Mouse (Mus musculus) MEL (cell line): ENCODE results near the gene Pbx2. TPM values are rescaled to one million over a fixed set of nuclear protein-coding genes. Genes with fewer than 3 reads are reported as not detected.

ENCODE experiments used
- DNase-seq: peaks from one replicate; pipeline ENCODE4 v3.0.0; 2011; ENCODE audit warnings: low read depth, low spot score
- H3K27ac ChIP-seq: 2 replicates; pipeline ENCODE4 v1.5.1; 2012; ENCODE audit warnings: low read depth, mild to moderate bottlenecking, control low read depth, low read length, moderate library complexity; ENCODE audit not compliant: control insufficient read depth
- H3K27me3 ChIP-seq, 2 experiments: fragments of 150-350 bp in 1 of 2; sonication (generic) in 1 of 2; 2 replicates each; pipeline ENCODE4 v1.6.1; 2012; ENCODE audit warnings: low read length in 2 of 2, mild to moderate bottlenecking in 2 of 2, improper control_type of control experiment in 1 of 2, moderate library complexity in 1 of 2; ENCODE audit not compliant: insufficient read depth in 2 of 2, control insufficient read depth in 1 of 2
- H3K36me3 ChIP-seq, 2 experiments: 2 replicates each; pipeline ENCODE4 v1.6.1; 2012 to 2014; ENCODE audit warnings: low read length in 2 of 2, improper control_type of control experiment in 1 of 2, inconsistent platforms in 1 of 2, mild to moderate bottlenecking in 1 of 2; ENCODE audit not compliant: insufficient read depth in 2 of 2, control insufficient read depth in 1 of 2
- H3K4me1 ChIP-seq, 2 experiments: fragments of 150-350 bp in 1 of 2; sonication (generic) in 1 of 2; 2 replicates each; pipeline ENCODE4 v1.6.1; 2012; ENCODE audit warnings: low read length in 2 of 2, improper control_type of control experiment in 1 of 2, mild to moderate bottlenecking in 1 of 2; ENCODE audit not compliant: insufficient read depth in 2 of 2, control insufficient read depth in 1 of 2
- H3K4me3 ChIP-seq, 2 experiments: fragments of 150-350 bp in 1 of 2; sonication (generic) in 1 of 2; 2 replicates each; pipeline ENCODE4 v1.5.1; 2012; ENCODE audit warnings: low read depth in 2 of 2, low read length in 2 of 2, mild to moderate bottlenecking in 2 of 2, moderate library complexity in 2 of 2, control low read depth in 1 of 2, improper control_type of control experiment in 1 of 2; ENCODE audit not compliant: control insufficient read depth in 1 of 2, insufficient read depth in 1 of 2
- H3K79me2 ChIP-seq: 2 replicates; pipeline ENCODE4 v1.6.1; 2012; ENCODE audit warnings: mild to moderate bottlenecking, low read length, moderate library complexity; ENCODE audit not compliant: control insufficient read depth, poor library complexity, insufficient read depth
- H3K9ac ChIP-seq: 2 replicates; pipeline ENCODE4 v1.6.1; 2012; ENCODE audit warnings: low read depth, mild to moderate bottlenecking, control low read depth, low read length, moderate library complexity; ENCODE audit not compliant: control insufficient read depth, poor library complexity, severe bottlenecking
- H3K9me3 ChIP-seq: fragments of 150-350 bp; sonication (generic); replicated peaks from 2 replicates; pipeline ENCODE4 v1.6.1; 2012; ENCODE audit warnings: mild to moderate bottlenecking, low read length, improper control_type of control experiment, moderate library complexity; ENCODE audit not compliant: insufficient read depth
- CHD2 ChIP-seq: IDR thresholded peaks from 2 replicates; pipeline ENCODE4 v1.6.1; 2011; ENCODE audit warnings: low read length, improper control_type of control experiment
- E2F4 ChIP-seq: IDR thresholded peaks from 2 replicates; pipeline ENCODE4 v1.6.1; 2011; ENCODE audit warnings: low read depth, low read length, improper control_type of control experiment, borderline replicate concordance
- ELF1 ChIP-seq: IDR thresholded peaks from 2 replicates; pipeline ENCODE4 v1.6.1; 2014; ENCODE audit warnings: low read depth, mild to moderate bottlenecking, inconsistent platforms, low read length, improper control_type of control experiment, moderate library complexity
- EP300 ChIP-seq, 2 experiments: IDR thresholded peaks; 2 replicates each; pipeline ENCODE4 v1.6.1; 2011; ENCODE audit warnings: improper control_type of control experiment in 2 of 2, low read length in 2 of 2, low read depth in 1 of 2, mild to moderate bottlenecking in 1 of 2
- GABPA ChIP-seq: IDR thresholded peaks from 2 replicates; pipeline ENCODE4 v1.6.1; 2012; ENCODE audit warnings: low read depth, mild to moderate bottlenecking, inconsistent platforms, low read length, improper control_type of control experiment, moderate library complexity
- MAX ChIP-seq: IDR thresholded peaks from 2 replicates; pipeline ENCODE4 v1.6.1; 2011; ENCODE audit warnings: low read length, improper control_type of control experiment
- MAZ ChIP-seq: IDR thresholded peaks from 2 replicates; pipeline ENCODE4 v1.6.1; 2012; ENCODE audit warnings: low read depth, mild to moderate bottlenecking, inconsistent platforms, low read length, improper control_type of control experiment
- MEF2A ChIP-seq: IDR thresholded peaks from 2 replicates; pipeline ENCODE4 v1.6.1; 2014; ENCODE audit warnings: low read depth, mild to moderate bottlenecking, inconsistent platforms, low read length, improper control_type of control experiment; ENCODE audit not compliant: poor library complexity, insufficient replicate concordance, severe bottlenecking; ENCODE audit errors: extremely low read depth
- MXI1 ChIP-seq: IDR thresholded peaks from 2 replicates; pipeline ENCODE4 v1.6.1; 2011; ENCODE audit warnings: mild to moderate bottlenecking, low read depth, low read length, improper control_type of control experiment
- MYB ChIP-seq: IDR thresholded peaks from 2 replicates; pipeline ENCODE4 v1.6.1; 2011; ENCODE audit warnings: mild to moderate bottlenecking, low read depth, low read length, improper control_type of control experiment
- MYC ChIP-seq: IDR thresholded peaks from 2 replicates; pipeline ENCODE4 v1.6.1; 2011; ENCODE audit warnings: low read depth, mild to moderate bottlenecking, low read length, improper control_type of control experiment, moderate library complexity
- NRF1 ChIP-seq: IDR thresholded peaks from 2 replicates; pipeline ENCODE4 v1.6.1; 2014; ENCODE audit warnings: low read depth, mild to moderate bottlenecking, inconsistent platforms, low read length, improper control_type of control experiment, moderate library complexity; ENCODE audit not compliant: poor library complexity, insufficient read depth, severe bottlenecking
- POLR2A ChIP-seq, 2 experiments: IDR thresholded peaks; 2 replicates each; pipeline ENCODE4 v1.6.1; 2011 to 2012; ENCODE audit warnings: low read length in 2 of 2, mild to moderate bottlenecking in 2 of 2, control low read depth in 1 of 2, improper control_type of control experiment in 1 of 2, low read depth in 1 of 2, moderate library complexity in 1 of 2; ENCODE audit not compliant: control insufficient read depth in 1 of 2, insufficient read depth in 1 of 2, poor library complexity in 1 of 2
- SIN3A ChIP-seq: IDR thresholded peaks from 2 replicates; pipeline ENCODE4 v1.6.1; 2012; ENCODE audit warnings: low read length, improper control_type of control experiment, inconsistent platforms
- TAL1 ChIP-seq: IDR thresholded peaks from 2 replicates; pipeline ENCODE4 v1.6.1; 2012; ENCODE audit warnings: mild to moderate bottlenecking, inconsistent platforms, low read length, moderate library complexity, mixed read lengths
- TCF12 ChIP-seq: IDR thresholded peaks from 2 replicates; pipeline ENCODE4 v1.6.1; 2014; ENCODE audit warnings: low read depth, mild to moderate bottlenecking, inconsistent platforms, low read length, improper control_type of control experiment, moderate library complexity
- USF1 ChIP-seq: IDR thresholded peaks from 2 replicates; pipeline ENCODE4 v1.6.1; 2014; ENCODE audit warnings: low read depth, mild to moderate bottlenecking, inconsistent platforms, low read length, improper control_type of control experiment, moderate library complexity
- ZC3H11A ChIP-seq: IDR thresholded peaks from 2 replicates; pipeline ENCODE4 v1.6.1; 2012; ENCODE audit warnings: low read depth, mild to moderate bottlenecking, inconsistent platforms, low read length, improper control_type of control experiment
- ZKSCAN1 ChIP-seq: IDR thresholded peaks from 2 replicates; pipeline ENCODE4 v1.6.1; 2012; ENCODE audit warnings: low read depth, mild to moderate bottlenecking, inconsistent platforms, low read length, improper control_type of control experiment, moderate library complexity
- ZMIZ1 ChIP-seq: IDR thresholded peaks from 2 replicates; pipeline ENCODE4 v1.6.1; 2012; ENCODE audit warnings: low read depth, mild to moderate bottlenecking, inconsistent platforms, low read length, improper control_type of control experiment, moderate library complexity
- polyA plus RNA-seq, 2 experiments: library from polyadenylated mRNA; stranded (reverse) in 1 of 2; unstranded in 1 of 2; fragments of >175 nt in 1 of 2; fragments of >200 nt in 1 of 2; gene quantifications; 2 replicates each; pipeline versions ENCODE4 v1.2.1 to v1.2.4; 2012; ENCODE audit warnings: low replicate concordance in 2 of 2, low read depth in 1 of 2; ENCODE audit not compliant: insufficient read length in 2 of 2, insufficient read depth in 1 of 2, missing spikeins in 1 of 2
- total RNA-seq: library from RNA; depleted of rRNA; stranded (reverse); fragments of 300-350 nt; gene quantifications from 2 replicates; pipeline ENCODE4 v1.2.3, GENCODE M21; 2012

Gene Pbx2
- total and polyA plus RNA-seq, 3 experiments = 40.3 to 76.7 TPM; not detected in 1

DNA sequence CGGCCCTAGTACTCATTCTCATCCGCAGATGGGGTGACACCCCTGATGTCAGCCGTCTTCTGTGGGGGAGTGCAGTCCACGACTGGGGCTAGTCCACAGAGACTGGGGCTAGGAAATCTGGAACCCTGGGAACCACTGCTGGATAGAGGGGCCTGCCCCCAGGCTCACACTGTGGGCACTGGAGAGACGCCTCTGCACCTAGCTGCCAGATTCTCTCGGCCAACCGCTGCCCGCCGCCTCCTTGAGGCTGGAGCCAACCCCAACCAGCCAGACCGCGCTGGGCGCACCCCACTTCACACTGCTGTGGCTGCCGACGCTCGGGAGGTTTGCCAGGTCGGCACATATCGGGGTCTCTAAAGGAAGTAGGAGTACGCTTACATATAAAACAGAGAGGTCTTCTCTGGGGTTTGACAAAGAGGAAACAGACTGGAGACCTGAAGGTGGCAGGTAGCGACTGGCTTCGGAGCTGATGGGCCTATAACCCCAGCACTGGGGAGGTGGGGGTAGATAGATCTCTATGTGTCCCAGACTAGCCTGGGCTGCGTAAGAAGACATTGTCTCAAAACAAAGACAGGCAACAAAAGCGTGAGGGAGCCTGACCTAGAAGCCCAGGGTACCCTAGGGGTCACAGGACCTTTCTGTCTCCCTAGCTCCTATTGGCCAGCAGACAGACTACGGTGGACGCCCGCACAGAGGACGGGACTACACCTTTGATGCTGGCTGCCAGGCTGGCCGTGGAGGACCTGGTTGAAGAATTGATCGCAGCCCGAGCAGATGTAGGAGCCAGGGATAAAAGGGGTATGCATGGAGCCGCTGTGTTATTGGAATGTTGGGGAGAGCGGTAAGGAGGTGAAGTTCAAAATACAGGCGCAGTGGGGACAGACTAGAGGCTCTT lies 4.9 kb upstream of the Pbx2 start:
- no peak overlapping the region for H3K27ac ChIP-seq
- no peaks in the 10 kb centered on the region for H3K9me3 ChIP-seq
- H3K79me2 ChIP-seq = peaks cover 9% of the 10 kb centered on the region; the same call in 1 of the 2 replicates
- H3K4me3 ChIP-seq = peak overlapping the region; percentile 92 to 99
- H3K4me1 ChIP-seq = peaks cover 8 to 30% of the 10 kb centered on the region in 2 experiments
- H3K27me3 ChIP-seq = no peaks in the 10 kb centered on the region
- TF ChIP-seq TAL1 = no peak
- H3K9ac ChIP-seq = peak overlapping the region; percentile 92
- peaks cover 0 to 24% of the 10 kb centered on the region in 2 experiments; a peak in 2 of 4 replicates for H3K36me3 ChIP-seq
- no peak for DNase-seq

DNA sequence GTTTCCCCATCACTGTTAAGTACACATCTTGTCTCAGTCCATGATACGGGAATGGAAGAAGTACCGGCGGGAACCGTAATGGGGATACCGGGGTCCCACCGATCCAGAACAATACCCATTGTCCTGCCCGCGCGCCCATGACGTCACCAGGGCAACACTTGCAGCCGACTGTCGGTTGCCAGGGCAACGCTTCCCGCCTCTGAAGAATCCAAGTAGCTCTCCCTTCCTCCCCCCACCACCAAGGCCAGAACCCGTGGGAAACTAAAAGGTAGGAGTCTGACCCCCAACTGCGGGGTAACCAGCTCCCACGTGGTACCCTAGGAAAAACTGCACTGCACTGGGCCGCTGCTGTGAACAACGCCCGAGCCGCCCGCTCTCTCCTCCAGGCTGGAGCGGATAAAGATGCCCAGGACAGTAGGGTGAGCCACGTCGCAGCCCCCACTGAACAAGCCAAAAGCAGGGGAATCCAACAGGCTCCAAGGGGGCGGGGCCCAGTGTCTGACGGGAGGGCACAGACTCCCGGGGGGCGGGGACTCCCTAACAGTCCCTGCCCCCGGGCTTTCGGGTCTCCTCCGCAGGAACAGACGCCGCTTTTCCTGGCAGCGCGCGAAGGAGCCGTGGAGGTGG lies 4.2 kb upstream of the Pbx2 start:
- peaks cover 9% of the 10 kb centered on the region; the same call in 1 of the 2 replicates for H3K79me2 ChIP-seq
- H3K36me3 ChIP-seq = peaks cover 0 to 27% of the 10 kb centered on the region in 2 experiments; a peak in 2 of 4 replicates
- no peaks in the 10 kb centered on the region for H3K27me3 ChIP-seq
- DNase-seq = peak; percentile 91
- peak overlapping the region; percentile 65 for H3K27ac ChIP-seq
- 0 out of 2 replicates have a peak, but pooled peaks have one; percentile 16 for TF ChIP-seq USF1
- TF ChIP-seq MXI1 = peak; percentile 73
- peak; percentile 28; the same call in 1 of the 2 replicates for TF ChIP-seq SIN3A
- peak; percentile 35 for TF ChIP-seq MAX
- 0 out of 2 replicates have a peak, but pooled peaks have one; percentile 21 for TF ChIP-seq E2F4
- TF ChIP-seq TAL1 = no peak
- H3K9ac ChIP-seq = peak overlapping the region; percentile 92
- H3K4me1 ChIP-seq = peaks cover 11 to 35% of the 10 kb centered on the region in 2 experiments
- H3K4me3 ChIP-seq = peak overlapping the region; percentile 92 to 99
- H3K9me3 ChIP-seq = no peaks in the 10 kb centered on the region

DNA sequence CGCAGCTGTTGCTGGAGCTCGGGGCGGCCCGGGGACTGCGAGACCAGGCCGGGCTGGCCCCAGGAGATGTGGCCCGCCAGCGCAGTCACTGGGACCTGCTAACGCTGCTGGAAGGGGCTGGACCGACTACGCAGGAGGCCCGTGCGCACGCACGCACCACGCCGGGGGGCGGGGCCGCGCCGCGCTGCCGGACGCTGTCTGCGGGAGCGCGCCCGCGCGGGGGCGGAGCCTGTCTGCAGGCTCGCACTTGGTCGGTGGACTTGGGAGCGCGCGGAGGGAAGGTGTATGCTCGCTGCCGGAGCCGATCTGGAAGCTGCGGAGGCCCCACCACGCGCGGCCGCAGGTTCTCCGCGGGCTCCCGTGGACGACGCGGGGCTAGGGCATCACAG lies 3.6 kb upstream of the Pbx2 start:
- peak; percentile 95 for DNase-seq
- peak overlapping the region; percentile 92 for H3K9ac ChIP-seq
- peak overlapping the region; percentile 73 for H3K27ac ChIP-seq
- H3K4me1 ChIP-seq = peaks cover 11 to 35% of the 10 kb centered on the region in 2 experiments
- H3K27me3 ChIP-seq = no peaks in the 10 kb centered on the region
- H3K36me3 ChIP-seq = peaks cover 0 to 27% of the 10 kb centered on the region in 2 experiments; a peak in 2 of 4 replicates
- H3K4me3 ChIP-seq = peak overlapping the region; percentile 92 to 99
- peaks cover 11% of the 10 kb centered on the region; the same call in 1 of the 2 replicates for H3K79me2 ChIP-seq
- H3K9me3 ChIP-seq = no peaks in the 10 kb centered on the region
- peak; percentile 69 for TF ChIP-seq NRF1
- TF ChIP-seq ZKSCAN1 = no peak
- no peak for TF ChIP-seq CHD2
- no peak; the same call in 1 of the 2 replicates for TF ChIP-seq MAX
- TF ChIP-seq ELF1 = no peak
- TF ChIP-seq MYC = no peak
- TF ChIP-seq MAZ = peak; percentile 39; the same call in 1 of the 2 replicates
- peak; percentile 46; the same call in 1 of the 2 replicates for TF ChIP-seq TCF12
- TF ChIP-seq POLR2A (IDR thresholded peaks at IDR 0.05; ENCODE audit: control insufficient read depth in 1 of 2, insufficient read depth in 1 of 2, low read depth in 1 of 2, low read length in 2 of 2, poor library complexity in 1 of 2) = peak; percentile 67 to 87
- TF ChIP-seq ZMIZ1 = peak; percentile 89
- TF ChIP-seq MEF2A = no peak
- no peak for TF ChIP-seq USF1
- 0 out of 2 replicates have a peak, but pooled peaks have one; percentile 7 for TF ChIP-seq ZC3H11A
- TF ChIP-seq TAL1 = no peak
- peak; percentile 21; the same call in 1 of the 2 replicates for TF ChIP-seq SIN3A
- TF ChIP-seq E2F4 = no peak
- TF ChIP-seq EP300 (IDR thresholded peaks at IDR 0.05; ENCODE audit: low read depth in 1 of 2, low read length in 2 of 2) = peak in 1 of 2 experiments; percentile 19; a peak in 1 of 4 replicates
- no peak for TF ChIP-seq MYB
- TF ChIP-seq GABPA = no peak
- TF ChIP-seq MXI1 = no peak; the same call in 1 of the 2 replicates
